Mouse (Mus musculus) spleen, postnatal 10 days (tissue): ENCODE measurements around the gene Tmem251.

Experiments
- DNase-seq, 2 experiments: peaks; one replicate each; pipeline ENCODE4 v3.0.0; 2021 to 2022; ENCODE audit warnings: low spot score in 2 of 2

Gene Tmem251

GRCm38 (mm10) chr12:102710851-102711375, 32.6 kb upstream of the Tmem251 start:
- DNase-seq: no peak

- DNase-seq: no peak
Observed at GRCm38 (mm10) chr12:102713153-102713865, 30.3 kb upstream of the Tmem251 start.

GRCm38 (mm10) chr12:102714116-102714515, 29.4 kb upstream of the Tmem251 start:
- no peak for DNase-seq

- no peak for DNase-seq
Observed at GRCm38 (mm10) chr12:102714654-102715395, 28.7 kb upstream of the Tmem251 start.

- DNase-seq: peak in 1 of 2 experiments; percentile 57
Observed at GRCm38 (mm10) chr12:102719552-102720315, 23.8 kb upstream of the Tmem251 start.

GRCm38 (mm10) chr12:102722451-102722850, 21.1 kb upstream of the Tmem251 start:
- DNase-seq: no peak

- no peak for DNase-seq
Observed at GRCm38 (mm10) chr12:102722966-102723365, 20.6 kb upstream of the Tmem251 start.

GRCm38 (mm10) chr12:102723861-102724260, 19.7 kb upstream of the Tmem251 start:
- no peak for DNase-seq

GRCm38 (mm10) chr12:102725146-102725545, 18.4 kb upstream of the Tmem251 start:
- DNase-seq: no peak

- no peak for DNase-seq
Observed at GRCm38 (mm10) chr12:102725761-102726175, 17.8 kb upstream of the Tmem251 start.

GRCm38 (mm10) chr12:102729855-102730797, 13.4 kb upstream of the Tmem251 start:
- DNase-seq: peak in 1 of 2 experiments; percentile 64

- no peak for DNase-seq
Observed at GRCm38 (mm10) chr12:102730798-102731619, 12.6 kb upstream of the Tmem251 start.

- DNase-seq: peak; percentile 47 to 82
Observed at GRCm38 (mm10) chr12:102733381-102733780, 10.2 kb upstream of the Tmem251 start.

- no peak for DNase-seq
Observed at GRCm38 (mm10) chr12:102739096-102739495, 4.5 kb upstream of the Tmem251 start.

GRCm38 (mm10) chr12:102740285-102740684, 3.3 kb upstream of the Tmem251 start:
- no peak for DNase-seq

- DNase-seq: no peak
Observed at GRCm38 (mm10) chr12:102742056-102742455, 1.5 kb upstream of the Tmem251 start.

GRCm38 (mm10) chr12:102743036-102743588, 450 bp upstream of the Tmem251 start:
- no peak for DNase-seq

- DNase-seq: no peak
Observed at GRCm38 (mm10) chr12:102744839-102745238, 1.3 kb downstream of the Tmem251 start.

GRCm38 (mm10) chr12:102748256-102748655, 4.7 kb downstream of the Tmem251 start:
- DNase-seq: no peak

GRCm38 (mm10) chr12:102756304-102756703, 12.7 kb downstream of the Tmem251 start:
- peak; percentile 45 to 76 for DNase-seq
